Mouse (Mus musculus) limb, embryonic 10.5 days (tissue): ENCODE data around the gene Cldn15. TPM values are rescaled to one million over a fixed set of nuclear protein-coding genes. Genes with fewer than 3 reads are reported as not detected.

Experiments used
- DNase-seq: peaks from one replicate; pipeline ENCODE4 v3.0.0-alpha.2; 2017; ENCODE audit warnings: low spot score
- H3K27ac ChIP-seq: fragments of 300-500 bp; sonication (generic); 2 replicates; pipeline ENCODE4 v1.5.1; 2016; ENCODE audit warnings: mild to moderate bottlenecking
- H3K27me3 ChIP-seq: fragments of 300-500 bp; sonication (generic); 2 replicates; pipeline ENCODE4 v1.6.1; 2016; ENCODE audit warnings: low read depth, mild to moderate bottlenecking; ENCODE audit not compliant: poor library complexity, severe bottlenecking
- H3K36me3 ChIP-seq: fragments of 300-500 bp; sonication (generic); 2 replicates; pipeline ENCODE4 v1.6.1; 2016; ENCODE audit warnings: mild to moderate bottlenecking, moderate library complexity
- H3K4me1 ChIP-seq: fragments of 300-500 bp; sonication (generic); 2 replicates; pipeline ENCODE4 v1.6.1; 2016
- H3K4me3 ChIP-seq: fragments of 300-500 bp; sonication (generic); 2 replicates; pipeline ENCODE4 v1.5.1; 2016; ENCODE audit warnings: mild to moderate bottlenecking, moderate library complexity
- H3K9me3 ChIP-seq: fragments of 300-500 bp; sonication (generic); replicated peaks from 2 replicates; pipeline ENCODE4 v1.6.1; 2016; ENCODE audit warnings: mild to moderate bottlenecking
- WGBS: fragments of 180-500 bp; shearing (Covaris S2); methylation state at CpG from one replicate; pipeline ENCODE4 v1.1.7; 2016; 5-methylcytosine and 5-hydroxymethylcytosine counted together
- polyA plus RNA-seq: library from polyadenylated mRNA; unstranded; fragments of >200 nt; fragmentation: Nextera tagmentation; extraction: Ambion mirVana; gene quantifications from 2 replicates; pipeline ENCODE4 v1.2.1, GENCODE M21; 2016

Gene Cldn15
- polyA plus RNA-seq, 1 experiment from 2014 or later: 0.39 TPM

DNA sequence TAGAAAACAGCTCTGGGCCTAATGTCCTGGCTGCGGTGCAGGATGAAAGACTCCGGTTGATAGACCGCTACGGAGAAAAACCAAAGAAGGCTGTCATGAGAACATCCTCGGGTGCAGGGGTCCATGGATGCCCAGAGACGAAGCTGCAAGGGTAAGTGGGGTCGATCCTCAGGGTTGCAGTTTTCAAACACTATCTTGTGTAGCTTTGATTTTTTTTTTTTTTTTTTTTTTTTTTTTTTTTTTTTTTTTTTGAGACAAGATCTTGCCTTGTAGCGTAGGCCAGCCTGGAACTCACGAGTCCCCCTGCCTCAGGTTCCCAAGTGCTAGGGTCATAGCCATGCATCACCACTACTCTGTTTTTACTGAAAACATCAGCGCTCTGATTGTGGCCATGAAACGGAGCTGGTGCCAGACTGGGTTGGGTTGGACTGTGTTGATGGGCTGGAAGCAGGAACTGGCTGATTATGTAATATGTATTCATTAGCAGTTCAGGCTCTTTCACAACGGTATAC, 12.9 kb upstream of the Cldn15 start:
- peaks cover 8% of the 10 kb centered on the region for H3K4me1 ChIP-seq
- H3K36me3 ChIP-seq: peaks cover 22% of the 10 kb centered on the region
- H3K27ac ChIP-seq: peak overlapping the region; percentile 81
- no peaks in the 10 kb centered on the region for H3K27me3 ChIP-seq
- H3K4me3 ChIP-seq: peak overlapping the region; percentile 79
- no peak for DNase-seq
- 4% methylated on average over 12 of the region's 12 CpGs for WGBS
- H3K9me3 ChIP-seq: no peaks in the 10 kb centered on the region

DNA sequence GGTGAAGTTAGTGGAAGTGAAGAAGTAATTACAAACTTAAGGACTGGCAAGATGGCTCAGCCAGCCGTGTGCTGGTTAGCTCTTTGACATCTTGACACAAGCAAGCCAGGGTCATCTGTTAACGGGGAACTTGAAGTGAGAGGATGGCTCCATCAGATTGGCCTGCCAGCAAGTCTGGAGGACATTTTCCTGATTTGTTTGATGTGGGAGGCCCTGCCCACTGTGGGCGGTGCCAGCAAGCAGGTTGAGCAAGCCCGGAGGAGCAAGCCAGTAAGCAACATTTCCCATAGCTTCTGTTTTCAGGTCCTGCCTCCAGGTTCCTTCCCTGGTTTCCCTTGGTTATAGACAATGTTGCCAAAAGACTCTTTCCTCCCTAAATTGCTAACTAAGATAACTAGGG, 10.8 kb upstream of the Cldn15 start:
- no peak for DNase-seq
- peaks cover 8% of the 10 kb centered on the region for H3K4me1 ChIP-seq
- H3K9me3 ChIP-seq: no peaks in the 10 kb centered on the region
- no peak overlapping the region for H3K4me3 ChIP-seq
- no peak overlapping the region for H3K27ac ChIP-seq
- H3K36me3 ChIP-seq: peaks cover 40% of the 10 kb centered on the region
- H3K27me3 ChIP-seq: no peaks in the 10 kb centered on the region
- WGBS: 78% methylated on average over 4 of the region's 4 CpGs

DNA sequence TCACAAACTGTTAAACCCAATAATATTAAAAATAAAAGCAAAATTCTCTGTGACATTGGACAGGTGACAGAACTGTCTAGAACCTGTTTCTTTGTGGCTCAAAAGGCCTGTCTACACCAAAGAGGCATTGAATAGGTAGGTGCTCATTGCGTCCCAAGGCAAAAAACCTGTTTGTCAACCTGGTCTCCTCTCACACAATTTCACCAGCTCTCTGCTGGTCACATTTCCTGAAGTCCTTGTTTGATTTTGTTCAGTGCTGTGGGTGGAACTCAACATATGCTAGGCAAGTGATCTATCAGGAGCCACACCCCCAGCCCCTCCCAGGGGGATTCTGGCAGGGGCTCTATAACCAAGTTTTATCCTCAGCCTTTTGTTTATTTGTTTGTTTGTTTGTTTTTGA, 9.2 kb upstream of the Cldn15 start:
- Histone ChIP-seq H3K4me3 (no peak overlapping the region), H3K9me3 (no peaks in the 10 kb centered on the region), H3K27me3 (no peaks in the 10 kb centered on the region), H3K4me1 (peaks cover 16% of the 10 kb centered on the region), H3K36me3 (peaks cover 41% of the 10 kb centered on the region), H3K27ac (no peak overlapping the region)
- WGBS: 100% methylated on average over 1 of the region's 1 CpGs
- DNase-seq: no peak

DNA sequence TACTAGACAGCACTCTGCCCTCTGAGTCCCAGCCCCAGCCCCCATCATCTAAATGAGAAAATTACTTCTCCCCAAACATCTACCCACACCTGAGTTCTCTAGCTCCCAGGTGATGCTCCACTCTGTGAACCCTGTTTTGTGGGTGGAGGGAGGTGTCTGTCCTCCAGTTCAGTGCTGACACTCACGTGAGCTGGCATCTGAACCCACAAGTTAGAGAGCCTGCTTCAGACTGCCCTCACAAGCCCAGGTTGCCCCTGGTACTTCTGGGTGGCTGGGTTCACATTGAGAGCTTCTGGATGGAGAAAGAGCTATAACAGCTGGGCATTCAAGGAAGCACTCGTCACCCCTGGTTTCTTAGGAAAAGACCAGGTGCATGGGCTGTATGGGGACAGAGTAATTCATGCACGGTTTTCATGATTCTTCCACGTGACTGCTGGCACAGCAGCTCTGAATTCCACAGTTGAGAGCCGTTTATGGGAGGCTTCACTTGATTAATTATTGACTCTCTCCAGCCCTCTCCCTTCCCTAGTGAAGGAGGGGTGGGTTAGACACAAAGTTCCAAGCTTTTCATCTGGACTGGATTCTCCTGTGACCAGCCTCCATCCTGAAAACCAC, 7.3 kb upstream of the Cldn15 start:
- no peaks in the 10 kb centered on the region for H3K27me3 ChIP-seq
- H3K36me3 ChIP-seq: peaks cover 53% of the 10 kb centered on the region
- H3K27ac ChIP-seq: no peak overlapping the region
- no peak overlapping the region for H3K4me3 ChIP-seq
- H3K4me1 ChIP-seq: peaks cover 18% of the 10 kb centered on the region
- WGBS: 83% methylated on average over 5 of the region's 5 CpGs
- H3K9me3 ChIP-seq: no peaks in the 10 kb centered on the region
- no peak for DNase-seq

DNA sequence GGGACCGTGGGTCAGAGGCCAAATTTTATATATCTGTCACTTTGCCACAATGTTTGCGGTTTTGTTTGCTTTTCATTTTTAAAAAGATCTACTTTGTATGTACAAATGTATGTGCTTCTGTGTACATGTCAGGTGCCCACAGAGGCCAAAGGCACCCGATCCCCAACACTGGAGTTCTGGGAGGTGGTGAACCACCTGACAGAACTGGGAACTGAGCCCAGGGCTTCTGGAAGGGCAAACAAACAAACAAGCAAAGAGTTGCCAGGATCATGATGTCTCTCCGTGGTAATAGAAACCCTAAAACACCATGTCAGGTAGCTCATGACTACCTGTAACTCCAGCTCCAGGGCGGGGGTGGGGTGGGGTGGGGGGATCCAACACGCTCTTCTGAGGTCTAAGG, 6.4 kb upstream of the Cldn15 start:
- Histone ChIP-seq H3K4me3 (no peak overlapping the region), H3K9me3 (no peaks in the 10 kb centered on the region), H3K36me3 (peaks cover 63% of the 10 kb centered on the region), H3K4me1 (peaks cover 16% of the 10 kb centered on the region), H3K27me3 (no peaks in the 10 kb centered on the region), H3K27ac (no peak overlapping the region)
- 96% methylated on average over 6 of the region's 6 CpGs for WGBS
- no peak for DNase-seq

DNA sequence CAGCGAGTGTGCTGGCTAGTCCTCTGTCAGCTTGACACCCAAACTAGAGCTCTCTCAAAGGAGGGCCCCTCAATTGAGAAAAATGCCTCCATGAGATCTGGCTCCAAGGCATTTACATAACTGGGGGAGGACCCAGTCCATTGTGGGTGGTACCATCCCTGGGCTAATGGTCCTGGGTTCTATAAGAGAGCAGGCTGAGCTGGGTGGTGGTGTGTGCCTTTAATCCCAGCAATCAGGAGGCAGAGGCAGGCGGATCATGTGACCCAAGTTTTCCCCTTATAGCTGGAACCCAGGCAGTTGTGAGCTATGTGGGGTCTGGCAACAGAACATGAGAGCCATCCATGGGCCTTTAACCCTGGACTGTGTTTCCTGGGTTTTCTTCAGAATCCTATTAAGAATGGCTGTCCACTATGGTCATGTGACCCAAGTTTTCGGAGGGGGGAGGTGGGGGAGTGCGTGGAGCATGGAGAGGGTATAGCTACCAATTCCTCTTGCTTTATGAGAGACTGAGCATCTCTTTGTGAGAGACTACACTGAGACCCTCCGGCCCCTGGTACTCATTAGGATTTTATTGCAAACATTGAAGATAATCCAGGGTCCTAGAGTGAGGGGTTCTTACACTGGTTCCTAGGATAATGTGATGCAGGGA, 5.0 kb upstream of the Cldn15 start:
- Histone ChIP-seq H3K36me3 (peaks cover 71% of the 10 kb centered on the region), H3K27ac (peak overlapping the region; percentile 87), H3K4me3 (peak overlapping the region; percentile 67), H3K4me1 (peaks cover 24% of the 10 kb centered on the region), H3K9me3 (no peaks in the 10 kb centered on the region), H3K27me3 (no peaks in the 10 kb centered on the region)
- peak; percentile 38 for DNase-seq
- 24% methylated on average over 5 of the region's 5 CpGs for WGBS

DNA sequence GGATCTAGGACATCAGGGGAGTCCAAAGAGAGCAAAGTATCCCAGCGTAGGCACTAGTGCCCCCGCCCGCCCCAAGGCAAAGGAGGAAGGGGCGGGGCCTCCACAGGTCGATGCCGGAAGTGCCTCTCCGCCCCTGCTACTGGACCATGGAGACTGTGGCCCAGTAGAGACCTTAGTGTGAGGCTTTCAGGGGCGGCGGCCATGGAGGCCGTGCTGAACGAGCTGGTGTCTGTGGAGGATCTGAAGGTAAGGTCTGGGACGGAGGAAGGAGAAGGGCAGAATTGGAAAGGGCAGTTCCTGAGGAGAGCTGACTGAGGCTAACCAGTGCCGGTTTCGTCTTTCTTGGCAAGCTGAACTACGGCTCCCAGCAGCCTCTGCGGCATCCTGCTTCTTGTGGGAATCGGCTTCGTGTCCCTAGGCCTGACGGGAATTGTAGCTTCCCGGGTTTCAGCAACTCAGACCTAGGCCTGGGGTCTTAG, 4.4 kb upstream of the Cldn15 start:
- WGBS: 0% methylated on average over 20 of the region's 20 CpGs
- peak; percentile 94 for DNase-seq
- peak overlapping the region; percentile 87 for H3K27ac ChIP-seq
- H3K27me3 ChIP-seq: no peaks in the 10 kb centered on the region
- peaks cover 71% of the 10 kb centered on the region for H3K36me3 ChIP-seq
- H3K9me3 ChIP-seq: no peaks in the 10 kb centered on the region
- peaks cover 27% of the 10 kb centered on the region for H3K4me1 ChIP-seq
- peak overlapping the region; percentile 67 for H3K4me3 ChIP-seq

DNA sequence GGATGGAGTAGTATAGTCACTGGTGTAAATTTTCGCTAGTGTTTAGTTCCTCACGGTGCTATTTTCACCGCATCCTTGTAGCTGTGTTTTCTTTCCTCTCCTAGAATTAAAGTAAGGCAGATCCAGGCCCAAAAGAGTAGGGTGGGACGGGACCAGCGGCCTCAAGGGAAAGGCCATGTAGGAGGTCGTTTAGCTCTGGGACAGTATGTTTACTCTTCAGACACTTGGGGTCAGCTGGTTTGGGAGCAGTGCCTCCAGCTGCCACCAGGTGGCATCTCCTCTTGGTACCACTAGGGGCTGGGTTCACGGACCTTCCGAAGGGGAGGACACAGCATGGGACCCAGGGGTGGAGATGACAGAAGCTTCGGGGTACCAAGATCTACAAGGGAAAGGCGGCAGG, 3.9 kb upstream of the Cldn15 start:
- no peaks in the 10 kb centered on the region for H3K9me3 ChIP-seq
- H3K4me3 ChIP-seq: peak overlapping the region; percentile 67
- H3K36me3 ChIP-seq: peaks cover 72% of the 10 kb centered on the region
- H3K4me1 ChIP-seq: peaks cover 27% of the 10 kb centered on the region
- peak overlapping the region; percentile 87 for H3K27ac ChIP-seq
- peak; percentile 84 for DNase-seq
- H3K27me3 ChIP-seq: no peaks in the 10 kb centered on the region
- WGBS: 3% methylated on average over 10 of the region's 10 CpGs

DNA sequence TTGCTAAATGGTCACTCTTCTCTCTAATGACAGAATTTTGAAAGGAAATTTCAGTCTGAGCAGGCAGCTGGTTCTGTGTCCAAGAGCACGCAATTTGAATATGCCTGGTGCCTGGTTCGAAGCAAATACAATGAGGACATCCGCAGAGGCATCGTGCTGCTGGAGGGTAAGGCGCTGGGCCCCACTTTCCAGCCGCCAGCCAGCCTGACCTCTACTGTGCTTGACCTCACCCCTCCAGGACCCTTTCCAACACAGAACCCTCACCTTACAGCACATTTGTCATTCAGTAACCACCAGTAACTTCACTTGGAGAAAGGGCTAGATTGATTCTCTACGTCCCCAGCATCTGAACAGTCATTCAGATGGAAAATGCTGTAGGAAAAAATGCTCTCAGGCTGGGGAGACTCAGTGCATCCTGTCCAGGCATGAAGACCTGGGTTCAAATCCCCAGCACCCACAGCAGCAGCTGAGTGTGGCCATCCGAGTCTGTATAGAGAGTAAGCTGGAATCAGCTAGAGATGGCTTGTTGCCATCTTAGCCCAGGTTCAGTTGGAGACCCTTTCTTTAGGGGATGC, 3.4 kb upstream of the Cldn15 start:
- Histone ChIP-seq H3K36me3 (peaks cover 74% of the 10 kb centered on the region), H3K4me1 (peaks cover 27% of the 10 kb centered on the region), H3K9me3 (no peaks in the 10 kb centered on the region), H3K27ac (peak overlapping the region; percentile 87; the same call in 1 of the 2 replicates), H3K27me3 (no peaks in the 10 kb centered on the region), H3K4me3 (peak overlapping the region; percentile 67)
- no peak for DNase-seq
- 75% methylated on average over 8 of the region's 8 CpGs for WGBS

DNA sequence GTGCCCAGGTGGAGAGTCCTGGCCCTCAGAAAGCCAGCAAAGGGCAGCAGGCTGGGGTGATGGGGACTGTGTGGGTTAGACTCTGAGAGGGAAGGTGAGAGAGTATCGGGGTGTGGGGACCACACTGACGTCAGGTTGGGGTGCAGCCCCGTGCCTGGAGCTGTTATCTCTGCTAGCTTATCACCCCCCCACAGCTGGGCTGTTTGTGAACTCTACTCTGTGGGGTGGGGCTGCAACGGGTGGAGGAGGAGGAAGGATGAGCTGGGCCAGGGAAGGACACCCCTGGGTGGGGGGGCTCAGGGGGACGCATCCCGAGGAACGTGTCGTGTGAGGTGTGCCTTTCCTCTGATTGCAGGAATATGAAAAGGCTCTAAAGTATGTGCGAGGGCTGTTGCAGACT, 1.2 kb upstream of the Cldn15 start:
- peaks cover 27% of the 10 kb centered on the region for H3K4me1 ChIP-seq
- WGBS: 92% methylated on average over 9 of the region's 9 CpGs
- H3K4me3 ChIP-seq: no peak overlapping the region
- no peak overlapping the region for H3K27ac ChIP-seq
- no peaks in the 10 kb centered on the region for H3K27me3 ChIP-seq
- H3K36me3 ChIP-seq: peaks cover 64% of the 10 kb centered on the region
- no peak for DNase-seq
- H3K9me3 ChIP-seq: no peaks in the 10 kb centered on the region

DNA sequence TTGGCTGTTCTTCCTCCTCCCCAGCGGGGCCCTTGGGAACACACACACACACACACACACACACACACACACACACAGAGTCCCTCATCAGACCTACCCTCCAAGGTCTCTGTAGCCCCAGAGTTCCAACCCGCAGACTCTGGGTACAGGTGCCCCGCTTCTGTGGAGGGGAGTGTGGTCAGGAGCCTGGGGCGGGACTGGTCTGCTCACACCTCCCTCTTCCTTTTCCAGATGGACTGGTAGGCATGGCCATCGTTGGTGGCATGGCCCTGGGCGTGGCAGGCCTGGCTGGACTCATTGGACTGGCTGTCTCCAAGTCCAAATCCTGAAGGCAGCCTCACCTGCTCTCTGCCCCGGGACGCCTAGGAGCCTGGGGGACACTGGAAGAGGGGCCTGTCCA, 730 bp upstream of the Cldn15 start:
- Histone ChIP-seq H3K27ac (no peak overlapping the region), H3K4me3 (no peak overlapping the region), H3K36me3 (peaks cover 59% of the 10 kb centered on the region), H3K4me1 (peaks cover 27% of the 10 kb centered on the region), H3K27me3 (no peaks in the 10 kb centered on the region), H3K9me3 (no peaks in the 10 kb centered on the region)
- DNase-seq: no peak
- 97% methylated on average over 8 of the region's 8 CpGs for WGBS

DNA sequence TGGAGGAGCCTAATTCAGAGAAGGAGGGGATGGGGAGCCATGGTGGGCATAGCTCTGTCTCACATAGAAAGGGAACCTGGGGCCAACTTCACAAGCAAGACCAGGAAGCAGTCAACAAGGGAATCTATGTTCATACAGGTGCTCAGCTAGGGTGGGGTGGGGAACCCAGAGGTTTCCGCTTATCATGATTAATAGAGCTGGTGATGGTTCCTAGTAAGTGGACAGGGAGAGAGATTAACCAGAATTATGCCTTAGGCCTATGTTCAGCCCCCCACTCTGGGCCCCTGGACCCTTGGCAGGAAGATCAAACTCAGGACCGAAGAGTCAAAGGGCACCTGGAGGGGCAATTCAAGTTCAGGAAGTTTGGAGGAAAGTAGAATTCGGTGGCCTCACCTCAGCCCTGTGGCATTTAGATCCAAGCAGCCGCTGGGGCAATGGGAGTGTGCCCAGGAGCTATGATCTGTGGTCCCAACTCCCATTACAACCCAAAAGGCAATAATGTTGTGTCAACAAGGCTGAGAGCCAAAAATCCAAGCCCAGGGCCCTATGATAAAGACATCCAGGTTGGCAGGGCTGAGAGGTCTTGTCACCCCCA, 542 bp downstream of the Cldn15 start:
- no peaks in the 10 kb centered on the region for H3K27me3 ChIP-seq
- DNase-seq: no peak
- no peak overlapping the region for H3K4me3 ChIP-seq
- WGBS: 91% methylated on average over 4 of the region's 4 CpGs
- H3K9me3 ChIP-seq: no peaks in the 10 kb centered on the region
- peak overlapping the region; percentile 53; the same call in 1 of the 2 replicates for H3K27ac ChIP-seq
- peaks cover 58% of the 10 kb centered on the region for H3K36me3 ChIP-seq
- H3K4me1 ChIP-seq: peaks cover 18% of the 10 kb centered on the region

DNA sequence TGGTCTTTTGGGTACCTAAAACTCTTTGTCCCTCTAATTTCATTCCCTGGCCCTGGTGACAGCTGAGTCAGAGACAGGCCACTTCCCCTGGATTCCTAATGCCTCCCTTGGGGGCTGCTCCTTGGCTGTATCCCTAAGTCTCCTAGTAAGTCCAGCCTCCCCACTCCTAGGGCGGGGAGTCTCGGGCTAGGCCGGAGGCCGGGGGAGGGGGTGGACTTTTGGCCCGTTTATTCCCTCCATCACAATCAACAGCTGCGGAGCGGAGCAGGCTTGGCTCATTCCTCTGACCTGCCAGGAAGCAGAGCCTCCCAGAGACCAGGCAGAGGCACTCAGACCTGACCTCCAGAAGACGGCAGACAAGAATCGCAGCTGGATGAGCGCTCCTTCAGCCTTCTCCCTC, 1.2 kb downstream of the Cldn15 start:
- H3K9me3 ChIP-seq: no peaks in the 10 kb centered on the region
- H3K36me3 ChIP-seq: peaks cover 58% of the 10 kb centered on the region
- H3K4me3 ChIP-seq: no peak overlapping the region
- peaks cover 16% of the 10 kb centered on the region for H3K4me1 ChIP-seq
- DNase-seq: no peak
- WGBS: 78% methylated on average over 10 of the region's 10 CpGs
- no peaks in the 10 kb centered on the region for H3K27me3 ChIP-seq
- H3K27ac ChIP-seq: no peak overlapping the region
